Mouse (Mus musculus) olfactory bulb, adult 2 months (tissue): ENCODE data around the gene St3gal4.
A peak's percentile ranks its signal among the peaks of the same experiment; 100 is the strongest.

Experiments used
- CTCF ChIP-seq: fragments of 200-500 bp; IDR thresholded peaks from 2 replicates; pipeline ENCODE4 v1.5.1; 2012; ENCODE audit warnings: low read depth, mild to moderate bottlenecking, low read length, moderate library complexity; ENCODE audit not compliant: insufficient read depth
- POLR2A ChIP-seq: fragments of 200-500 bp; IDR thresholded peaks from 2 replicates; pipeline ENCODE4 v1.6.1; 2012; ENCODE audit warnings: mild to moderate bottlenecking, low read depth, low read length, moderate library complexity; ENCODE audit not compliant: insufficient read depth

- TF ChIP-seq CTCF: no peak
- peak; percentile 37 for TF ChIP-seq POLR2A
These were observed 2.4 kb downstream of the St3gal4 start for GRCm38 (mm10) chr9:35116391-35117381.
